Mouse (Mus musculus) stomach, postnatal 0 days (tissue): ENCODE results near the gene Agtrap. TPM values are rescaled to one million over a fixed set of nuclear protein-coding genes. Genes with fewer than 3 reads are reported as not detected.

Experiments
- ATAC-seq: fragments of 200-750 bp; cut with Nextera tagmentation; 2 replicates; pipeline ENCODE4 v1.8.0; 2017; ENCODE audit not compliant: low FRiP score, low TSS enrichment
- DNase-seq: peaks from one replicate; pipeline ENCODE4 v3.0.0-alpha.2; 2016; ENCODE audit warnings: low spot score
- H3K27ac ChIP-seq: fragments of 300-500 bp; sonication (generic); replicated peaks from 2 replicates; pipeline ENCODE4 v1.5.1; 2014; ENCODE audit warnings: mild to moderate bottlenecking, control low read depth
- H3K27me3 ChIP-seq: fragments of 300-500 bp; sonication (generic); 2 replicates; pipeline ENCODE4 v1.6.1; 2014; ENCODE audit warnings: low read length; ENCODE audit not compliant: control insufficient read depth, insufficient read depth
- H3K36me3 ChIP-seq: fragments of 300-500 bp; sonication (generic); 2 replicates; pipeline ENCODE4 v1.6.1; 2014; ENCODE audit warnings: low read length, mixed read lengths; ENCODE audit not compliant: control insufficient read depth, insufficient read depth
- H3K4me1 ChIP-seq: fragments of 300-500 bp; sonication (generic); replicated peaks from 2 replicates; pipeline ENCODE4 v1.6.1; 2014; ENCODE audit warnings: antibody characterized with exemption; ENCODE audit not compliant: control insufficient read depth, insufficient read depth
- H3K4me2 ChIP-seq: fragments of 300-500 bp; sonication (generic); replicated peaks from 2 replicates; pipeline ENCODE4 v1.6.1; 2014; ENCODE audit warnings: low read depth, mild to moderate bottlenecking, control low read depth, moderate library complexity
- H3K4me3 ChIP-seq: fragments of 300-500 bp; sonication (generic); 2 replicates; pipeline ENCODE4 v1.5.1; 2014; ENCODE audit warnings: low read depth, low read length, control low read depth
- H3K9ac ChIP-seq: fragments of 300-500 bp; sonication (generic); 2 replicates; pipeline ENCODE4 v1.6.1; 2014; ENCODE audit warnings: mild to moderate bottlenecking, low read length, control low read depth, mixed read lengths
- H3K9me3 ChIP-seq: fragments of 300-500 bp; sonication (generic); 2 replicates; pipeline ENCODE4 v1.6.1; 2016; ENCODE audit warnings: low read length; ENCODE audit not compliant: control insufficient read depth
- CTCF ChIP-seq: IDR thresholded peaks from 2 replicates; pipeline ENCODE4 v1.5.1; 2016; ENCODE audit warnings: antibody characterized with exemption, low read depth, mild to moderate bottlenecking, moderate library complexity
- EP300 ChIP-seq: optimal IDR thresholded peaks from 2 replicates; pipeline ENCODE3; 2016; ENCODE audit warnings: antibody characterized with exemption
- WGBS: fragments of 180-500 bp; shearing (Covaris S2); extraction: QIAGEN DNeasy Blood & Tissue Kit; methylation state at CpG from one replicate; pipeline ENCODE4 v1.1.7; 2014; 5-methylcytosine and 5-hydroxymethylcytosine counted together
- polyA plus RNA-seq: library from polyadenylated mRNA; unstranded; fragments of >200 nt; fragmentation: Nextera tagmentation; extraction: Ambion mirVana; gene quantifications from 2 replicates; pipeline ENCODE4 v1.2.1, GENCODE M21; 2015

The Agtrap gene
- polyA plus RNA-seq, 1 experiment from 2014 or later, result 26.9 TPM

DNA sequence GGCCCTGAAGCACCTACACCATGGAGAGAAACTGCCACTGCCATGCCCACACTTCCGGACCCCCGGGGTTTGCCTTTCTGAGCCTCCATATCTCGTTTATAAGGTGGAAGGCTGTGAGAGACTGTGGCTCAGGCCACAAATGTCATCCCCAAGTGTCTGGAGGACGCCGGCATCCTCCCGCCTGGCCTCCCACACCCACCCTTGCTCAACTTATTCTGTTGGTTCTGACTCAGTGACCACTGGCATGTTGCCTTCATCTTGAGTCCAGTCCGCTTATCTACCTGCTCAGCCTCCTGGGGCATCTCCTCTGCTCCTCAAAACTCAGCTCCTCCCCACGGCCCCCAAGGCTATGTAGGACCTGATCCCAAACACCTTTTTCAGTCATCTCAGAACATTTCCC lies 20.5 kb downstream of the Agtrap start:
- DNase-seq (no peak), ATAC-seq (no peak)
- no peak overlapping the region for H3K4me2 ChIP-seq
- 87% methylated on average over 8 of the region's 8 CpGs for WGBS
- TF ChIP-seq EP300 (no peak), CTCF (no peak)
- H3K36me3 ChIP-seq, result no peaks in the 10 kb centered on the region
- H3K9ac ChIP-seq, result no peak overlapping the region
- H3K4me3 ChIP-seq, result no peak overlapping the region
- H3K27me3 ChIP-seq, result no peaks in the 10 kb centered on the region
- H3K9me3 ChIP-seq, result no peaks in the 10 kb centered on the region
- no peak overlapping the region for H3K27ac ChIP-seq
- no peaks in the 10 kb centered on the region for H3K4me1 ChIP-seq

DNA sequence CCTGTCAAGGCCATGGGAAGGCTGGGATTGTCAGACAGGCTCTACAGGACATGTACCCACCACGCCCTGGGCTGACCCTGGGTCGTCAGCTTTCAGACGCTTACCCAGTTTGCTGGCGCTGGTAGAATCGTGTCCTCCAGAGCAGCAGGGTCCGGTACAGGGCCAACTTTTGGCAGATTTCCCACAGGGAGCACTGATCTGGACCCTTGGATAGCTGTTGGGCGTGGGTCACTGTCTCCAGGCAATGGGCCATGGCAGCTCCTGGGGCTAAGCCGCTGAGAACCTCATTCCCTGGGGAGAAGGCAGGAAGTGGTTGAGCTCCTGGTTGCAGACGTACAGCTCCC lies 21.5 kb downstream of the Agtrap start:
- H3K27ac ChIP-seq, result no peak overlapping the region
- no peak for TF ChIP-seq EP300
- TF ChIP-seq CTCF, result no peak
- H3K9me3 ChIP-seq, result no peaks in the 10 kb centered on the region
- H3K9ac ChIP-seq, result no peak overlapping the region
- DNase-seq (no peak), ATAC-seq (peak; percentile 7; the same call in 1 of the 2 replicates)
- no peak overlapping the region for H3K4me2 ChIP-seq
- no peaks in the 10 kb centered on the region for H3K27me3 ChIP-seq
- no peaks in the 10 kb centered on the region for H3K4me1 ChIP-seq
- 54% methylated on average over 9 of the region's 9 CpGs for WGBS
- H3K36me3 ChIP-seq, result no peaks in the 10 kb centered on the region
- H3K4me3 ChIP-seq, result no peak overlapping the region

DNA sequence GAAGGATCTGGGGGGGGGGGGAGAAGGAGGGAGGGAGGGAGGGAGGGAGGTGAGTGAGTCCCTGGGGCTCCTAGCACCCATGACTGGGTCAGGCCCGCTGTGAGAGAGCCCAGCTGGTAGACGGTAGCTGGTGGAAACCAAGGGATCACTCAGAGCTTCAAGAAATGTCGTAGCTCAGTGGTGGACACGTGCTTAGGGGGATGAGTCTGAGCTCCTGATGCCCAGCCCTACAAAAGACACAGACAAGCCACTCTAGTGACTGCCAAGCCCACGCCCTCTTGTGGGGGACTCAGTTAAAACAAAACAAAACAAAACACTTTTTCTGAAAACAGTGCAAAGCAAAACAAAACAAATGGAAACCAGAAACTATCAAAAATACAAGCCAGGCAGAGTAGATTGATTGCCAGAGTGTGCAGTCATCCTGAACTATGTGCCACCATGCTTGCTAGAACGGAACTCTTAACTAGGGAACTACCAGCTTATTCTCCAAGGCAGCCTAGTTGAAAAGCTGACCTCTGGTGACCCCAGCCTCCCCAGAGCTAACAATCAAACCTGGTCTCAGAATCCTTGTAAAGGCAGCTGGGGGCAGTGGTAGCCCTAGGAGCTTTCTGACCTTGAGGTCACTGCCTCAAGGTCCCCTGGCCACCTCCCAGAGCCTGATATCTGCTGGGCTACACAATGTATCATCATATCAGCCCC lies 22.0 kb downstream of the Agtrap start:
- WGBS, result 41% methylated on average over 6 of the region's 6 CpGs

DNA sequence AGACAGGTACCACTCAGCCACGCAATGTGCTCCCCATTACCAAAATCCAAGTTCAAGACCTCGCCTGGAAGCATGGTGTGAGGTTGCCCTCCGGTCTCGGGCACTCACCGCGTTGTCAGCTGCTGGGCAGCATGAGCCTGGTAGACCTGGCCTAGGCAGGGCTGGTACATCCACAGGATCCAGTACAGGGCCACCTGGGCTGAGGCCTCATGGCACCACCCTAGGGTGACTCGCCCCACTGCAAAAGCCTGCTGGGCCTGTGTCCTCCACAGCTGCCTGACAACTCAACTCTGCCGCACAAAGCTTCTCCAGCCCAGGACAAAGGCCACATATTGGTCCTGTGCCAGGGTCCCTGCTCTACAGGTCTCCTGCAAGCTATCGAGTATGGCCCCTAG lies 26.7 kb downstream of the Agtrap start:
- Histone ChIP-seq H3K36me3 (peaks cover 11% of the 10 kb centered on the region; the same call in 1 of the 2 replicates), H3K9ac (no peak overlapping the region), H3K27ac (no peak overlapping the region), H3K27me3 (no peaks in the 10 kb centered on the region), H3K4me2 (no peak overlapping the region), H3K9me3 (no peaks in the 10 kb centered on the region), H3K4me3 (no peak overlapping the region), H3K4me1 (no peaks in the 10 kb centered on the region)
- DNase-seq (no peak), ATAC-seq (0 out of 2 replicates have a peak, but pooled peaks have one; percentile 28)
- 75% methylated on average over 9 of the region's 9 CpGs for WGBS
- TF ChIP-seq CTCF (no peak), EP300 (no peak)

More for the DNA sequence above, 22.0 kb downstream of the Agtrap start:
- Histone ChIP-seq H3K9me3 (no peaks in the 10 kb centered on the region), H3K36me3 (no peaks in the 10 kb centered on the region), H3K4me3 (no peak overlapping the region), H3K27ac (no peak overlapping the region), H3K27me3 (no peaks in the 10 kb centered on the region), H3K4me1 (no peaks in the 10 kb centered on the region), H3K9ac (no peak overlapping the region), H3K4me2 (no peak overlapping the region)
- ATAC-seq (no peak), DNase-seq (no peak)
- peak; percentile 50 for TF ChIP-seq CTCF
- no peak for TF ChIP-seq EP300

DNA sequence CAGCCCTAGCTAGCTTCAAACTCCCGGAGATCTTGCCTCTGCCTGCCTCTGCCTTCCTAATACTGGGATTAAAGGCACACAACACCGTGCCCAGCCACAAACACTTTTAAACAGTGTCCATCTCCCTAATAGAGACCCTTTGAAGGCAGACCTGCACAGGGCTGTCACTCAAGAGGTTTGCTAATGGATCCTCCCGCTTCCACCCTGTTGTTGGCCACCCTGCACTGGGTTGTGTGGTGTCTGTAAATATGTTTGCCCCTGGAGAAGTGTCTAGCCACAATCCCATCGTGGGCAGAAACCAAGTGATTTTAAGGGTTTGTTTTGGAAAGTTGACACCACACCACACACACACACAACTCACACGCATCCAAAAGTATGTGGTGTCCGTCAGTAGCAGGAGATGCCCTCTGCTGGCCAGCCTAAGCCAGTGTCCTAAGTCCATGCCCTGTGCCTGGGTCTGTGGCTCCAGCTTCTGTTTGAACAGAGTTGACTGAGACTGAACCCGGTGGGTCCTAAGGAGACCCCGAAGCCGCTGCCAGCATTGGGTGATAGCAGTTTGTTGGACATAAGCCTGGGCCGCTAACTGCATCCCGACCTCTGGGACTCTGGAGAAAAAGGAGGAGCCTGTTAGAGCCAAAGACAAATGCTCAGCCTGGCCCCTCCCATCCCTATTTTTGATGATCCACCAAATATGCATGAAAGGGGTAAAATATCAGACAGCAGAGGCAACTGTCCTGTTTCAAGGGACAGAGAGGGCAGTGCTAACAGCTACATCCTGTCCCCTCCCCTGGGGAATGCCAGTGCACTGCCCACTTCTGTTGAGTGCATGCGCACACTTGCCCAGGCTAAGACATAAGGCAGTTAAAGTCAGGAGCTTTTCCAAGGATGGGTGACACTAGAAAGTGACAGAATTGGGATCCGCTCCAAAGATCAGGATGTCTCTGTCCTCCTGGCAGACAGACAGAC lies 27.4 kb downstream of the Agtrap start:
- WGBS, result 46% methylated on average over 13 of the region's 13 CpGs
- ATAC-seq, result peak; percentile 69
- no peak overlapping the region for H3K4me3 ChIP-seq
- no peaks in the 10 kb centered on the region for H3K27me3 ChIP-seq
- H3K9ac ChIP-seq, result no peak overlapping the region
- H3K9me3 ChIP-seq, result no peaks in the 10 kb centered on the region
- no peak overlapping the region for H3K4me2 ChIP-seq
- peak; percentile 78 for TF ChIP-seq CTCF
- no peak for TF ChIP-seq EP300
- DNase-seq, result peak; percentile 58
- H3K36me3 ChIP-seq, result peaks cover 17% of the 10 kb centered on the region; the same call in 1 of the 2 replicates
- no peak overlapping the region for H3K27ac ChIP-seq
- H3K4me1 ChIP-seq, result no peaks in the 10 kb centered on the region

DNA sequence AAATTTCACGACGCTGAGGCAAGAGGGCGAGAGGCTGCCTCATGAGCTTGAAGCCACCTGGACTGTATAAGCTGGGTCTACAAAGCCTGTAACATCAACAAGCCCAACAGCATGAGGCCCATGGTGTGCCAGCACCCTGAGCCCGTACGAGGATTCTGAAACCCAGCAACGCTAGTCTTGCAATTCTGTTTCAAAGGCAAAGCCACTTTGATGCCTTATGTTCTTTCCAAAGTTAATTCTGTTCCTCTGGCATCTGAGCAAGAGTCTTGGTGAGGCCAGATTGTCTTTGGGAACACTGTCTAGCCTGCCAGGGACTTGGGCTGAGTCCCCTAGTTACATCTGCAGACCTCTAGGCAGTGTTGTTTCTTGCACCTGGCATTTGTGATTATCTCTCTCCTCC lies 28.8 kb downstream of the Agtrap start:
- DNase-seq (no peak), ATAC-seq (no peak)
- Histone ChIP-seq H3K9me3 (no peaks in the 10 kb centered on the region), H3K4me3 (no peak overlapping the region), H3K4me1 (no peaks in the 10 kb centered on the region), H3K36me3 (peaks cover 24% of the 10 kb centered on the region; the same call in 1 of the 2 replicates), H3K9ac (no peak overlapping the region), H3K4me2 (no peak overlapping the region), H3K27me3 (no peaks in the 10 kb centered on the region), H3K27ac (no peak overlapping the region)
- TF ChIP-seq CTCF, result no peak
- TF ChIP-seq EP300, result no peak
- WGBS, result 91% methylated on average over 6 of the region's 6 CpGs
